Mouse (Mus musculus): ENCODE results near the gene Ccdc116. TPM values are rescaled to one million over a fixed set of nuclear protein-coding genes. Genes with fewer than 3 reads are reported as not detected.

Ccdc116 gene
- polyA plus RNA-seq, 1 experiment = 17.2 TPM

GRCm38 (mm10) chr16:17132089-17132905 lies 14.7 kb downstream of the Ccdc116 start, which contains the start of gene Sdf2l1:
Gene Sdf2l1, minus strand, starts transcription at chr16:17132383.
- WGBS = under 1% methylated on average over 47 of the region's 47 CpGs
- no peaks in the 10 kb centered on the region for H3K27me3 ChIP-seq (ENCODE audit: control insufficient read depth, insufficient read depth, low read length)
- H3K4me3 ChIP-seq (ENCODE audit: low read depth, low read length) = peak within 1 kb of the TSS; percentile 89
- no peak for TF ChIP-seq CTCF (IDR thresholded peaks at IDR 0.05; ENCODE audit: extremely low read depth, insufficient read length, insufficient replicate concordance, low read depth, low read length)
- TF ChIP-seq POLR2A (IDR thresholded peaks at IDR 0.05; ENCODE audit: low read depth, low read length) = peak; percentile 75
- H3K4me1 ChIP-seq (ENCODE audit: control insufficient read depth, insufficient read depth, insufficient read length, low read length) = peaks cover 3% of the 10 kb centered on the region; the same call in 1 of the 2 replicates
- H3K27ac ChIP-seq (ENCODE audit: insufficient read depth, low read depth, low read length) = peak within 1 kb of the TSS; percentile 7; the same call in 1 of the 2 replicates
- H3K36me3 ChIP-seq (ENCODE audit: control insufficient read depth, insufficient read depth, low read length) = no peaks in the 10 kb centered on the region

DNA sequence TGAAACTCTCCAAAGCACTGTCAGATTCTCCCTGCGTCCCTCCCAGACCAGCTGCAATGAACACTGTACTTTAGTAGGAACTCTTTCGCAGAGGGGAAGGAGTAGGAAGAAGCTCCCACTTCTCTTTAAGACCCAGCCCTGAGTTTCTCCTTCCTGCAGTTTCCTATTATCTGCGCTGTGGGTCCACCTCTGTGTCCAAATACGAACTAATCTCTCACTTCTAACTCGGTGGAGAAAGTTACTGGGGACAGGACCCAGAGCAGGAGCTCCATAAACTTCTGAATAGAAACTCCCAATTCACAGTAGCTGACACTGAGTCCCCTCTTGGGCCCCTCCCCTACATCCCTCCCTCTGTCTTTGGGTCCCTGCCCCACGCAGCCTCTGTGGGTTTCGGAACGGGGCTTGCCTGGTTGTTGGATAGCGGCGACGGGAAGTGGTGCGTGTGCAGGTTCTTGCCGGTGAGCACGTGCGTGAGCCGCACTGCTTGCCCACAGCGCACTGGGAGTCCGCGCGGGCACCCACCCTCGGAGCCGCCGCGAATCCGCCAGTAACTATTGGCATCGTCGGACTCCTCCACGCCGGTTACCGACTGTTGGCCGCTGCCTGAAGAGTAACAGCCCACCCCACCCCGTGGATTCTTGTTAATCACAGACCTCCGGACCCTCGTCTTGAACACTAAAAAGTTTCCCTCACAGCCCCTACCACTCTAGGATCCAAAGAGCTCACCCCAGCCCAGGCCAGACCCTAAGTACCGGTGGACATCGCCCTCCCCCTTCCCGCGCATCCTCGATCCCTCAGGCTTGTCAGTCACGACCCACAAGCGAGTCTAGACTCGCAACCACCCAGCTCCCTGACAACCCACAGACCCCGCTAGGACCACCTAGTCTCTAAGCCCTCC lies 15.6 kb downstream of the Ccdc116 start:
- H3K27me3 ChIP-seq (ENCODE audit: control insufficient read depth, insufficient read depth, low read length) = no peaks in the 10 kb centered on the region
- peak overlapping the region; percentile 7; the same call in 1 of the 2 replicates for H3K27ac ChIP-seq (ENCODE audit: insufficient read depth, low read depth, low read length)
- H3K4me3 ChIP-seq (ENCODE audit: low read depth, low read length) = peak overlapping the region; percentile 89
- H3K4me1 ChIP-seq (ENCODE audit: control insufficient read depth, insufficient read depth, insufficient read length, low read length) = peaks cover 3% of the 10 kb centered on the region; the same call in 1 of the 2 replicates
- TF ChIP-seq POLR2A (IDR thresholded peaks at IDR 0.05; ENCODE audit: low read depth, low read length) (no peak), CTCF (IDR thresholded peaks at IDR 0.05; ENCODE audit: extremely low read depth, insufficient read length, insufficient replicate concordance, low read depth, low read length) (peak; percentile 50; the same call in 1 of the 2 replicates)
- WGBS = 5% methylated on average over 43 of the region's 43 CpGs
- H3K36me3 ChIP-seq (ENCODE audit: control insufficient read depth, insufficient read depth, low read length) = no peaks in the 10 kb centered on the region

DNA sequence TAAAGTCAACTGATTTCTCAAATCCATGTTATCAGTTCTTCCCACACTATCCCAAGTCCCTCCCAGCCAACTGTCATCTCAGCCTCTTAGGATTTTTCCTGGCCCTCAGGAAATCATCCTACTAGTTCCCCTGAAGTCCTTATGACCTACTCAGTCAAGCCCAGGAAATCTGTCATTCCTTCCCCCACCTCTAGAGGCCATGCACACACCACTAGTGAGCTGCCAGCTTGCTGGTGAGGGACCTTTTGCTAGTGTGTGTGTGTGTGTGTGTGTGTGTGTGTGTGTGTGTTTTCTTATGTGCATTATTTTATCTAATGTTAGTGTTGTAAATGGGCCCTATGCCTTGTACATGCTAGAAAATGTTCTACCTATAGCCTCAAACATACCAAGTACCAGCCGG lies 19.7 kb downstream of the Ccdc116 start:
- Histone ChIP-seq H3K4me3 (ENCODE audit: low read depth, low read length) (no peak overlapping the region), H3K36me3 (ENCODE audit: control insufficient read depth, insufficient read depth, low read length) (no peaks in the 10 kb centered on the region), H3K27me3 (ENCODE audit: control insufficient read depth, insufficient read depth, low read length) (no peaks in the 10 kb centered on the region), H3K4me1 (ENCODE audit: control insufficient read depth, insufficient read depth, insufficient read length, low read length) (peaks cover 14% of the 10 kb centered on the region), H3K27ac (ENCODE audit: insufficient read depth, low read depth, low read length) (no peak overlapping the region)
- whole genome bisulfite sequencing = 100% methylated on average over 1 of the region's 1 CpGs
- peak; percentile 68; the same call in 1 of the 2 replicates for TF ChIP-seq CTCF (IDR thresholded peaks at IDR 0.05; ENCODE audit: extremely low read depth, insufficient read length, insufficient replicate concordance, low read depth, low read length)
- no peak for TF ChIP-seq POLR2A (IDR thresholded peaks at IDR 0.05; ENCODE audit: low read depth, low read length)

GRCm38 (mm10) chr16:17124871-17125520 lies 22.0 kb downstream of the Ccdc116 start, which contains the start of gene 2610318N02Rik:
Gene 2610318N02Rik, minus strand, starts transcription at chr16:17125167.
- peak within 1 kb of the TSS; percentile 63 for H3K4me3 ChIP-seq (ENCODE audit: low read depth, low read length)
- under 1% methylated on average over 25 of the region's 25 CpGs for WGBS
- H3K27ac ChIP-seq (ENCODE audit: insufficient read depth, low read depth, low read length) = no peak within 1 kb of the TSS
- TF ChIP-seq POLR2A (IDR thresholded peaks at IDR 0.05; ENCODE audit: low read depth, low read length) (no peak), CTCF (IDR thresholded peaks at IDR 0.05; ENCODE audit: extremely low read depth, insufficient read length, insufficient replicate concordance, low read depth, low read length) (no peak)
- H3K36me3 ChIP-seq (ENCODE audit: control insufficient read depth, insufficient read depth, low read length) = no peaks in the 10 kb centered on the region
- H3K4me1 ChIP-seq (ENCODE audit: control insufficient read depth, insufficient read depth, insufficient read length, low read length) = peaks cover 11% of the 10 kb centered on the region
- H3K27me3 ChIP-seq (ENCODE audit: control insufficient read depth, insufficient read depth, low read length) = no peaks in the 10 kb centered on the region

GRCm38 (mm10) chr16:17124119-17124870 lies 22.7 kb downstream of the Ccdc116 start:
- no peak overlapping the region for H3K27ac ChIP-seq (ENCODE audit: insufficient read depth, low read depth, low read length)

DNA sequence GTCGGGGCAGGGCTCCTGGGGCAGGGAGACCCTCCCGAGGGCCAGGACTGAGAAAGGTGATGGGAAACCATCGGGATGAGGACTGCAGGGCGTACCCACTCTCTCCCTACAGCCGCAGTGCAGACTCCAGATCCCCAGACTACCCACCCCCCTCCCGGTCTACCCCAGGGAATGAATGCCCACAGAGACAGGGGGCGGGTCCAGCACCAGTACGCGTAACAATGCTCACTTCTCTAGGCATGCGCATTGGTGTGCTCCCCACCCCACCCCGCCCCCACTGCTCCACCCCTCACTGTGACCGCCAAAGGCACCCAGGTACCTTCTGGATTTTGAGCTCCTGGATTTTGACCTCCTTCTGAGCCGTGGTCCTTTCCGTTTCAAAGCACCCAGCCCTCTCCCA lies 25.5 kb downstream of the Ccdc116 start:
- 90% methylated on average over 14 of the region's 14 CpGs for WGBS
- Histone ChIP-seq H3K4me3 (ENCODE audit: low read depth, low read length) (no peak overlapping the region), H3K27ac (ENCODE audit: insufficient read depth, low read depth, low read length) (no peak overlapping the region), H3K27me3 (ENCODE audit: control insufficient read depth, insufficient read depth, low read length) (no peaks in the 10 kb centered on the region), H3K4me1 (ENCODE audit: control insufficient read depth, insufficient read depth, insufficient read length, low read length) (peaks cover 11% of the 10 kb centered on the region), H3K36me3 (ENCODE audit: control insufficient read depth, insufficient read depth, low read length) (no peaks in the 10 kb centered on the region)
- TF ChIP-seq POLR2A (IDR thresholded peaks at IDR 0.05; ENCODE audit: low read depth, low read length) = no peak
- TF ChIP-seq CTCF (IDR thresholded peaks at IDR 0.05; ENCODE audit: extremely low read depth, insufficient read length, insufficient replicate concordance, low read depth, low read length) = no peak

More at GRCm38 (mm10) chr16:17124119-17124870, 22.7 kb downstream of the Ccdc116 start:
- no peaks in the 10 kb centered on the region for H3K36me3 ChIP-seq (ENCODE audit: control insufficient read depth, insufficient read depth, low read length)
- WGBS = 20% methylated on average over 22 of the region's 22 CpGs
- peak overlapping the region; percentile 63 for H3K4me3 ChIP-seq (ENCODE audit: low read depth, low read length)
- no peaks in the 10 kb centered on the region for H3K27me3 ChIP-seq (ENCODE audit: control insufficient read depth, insufficient read depth, low read length)
- H3K4me1 ChIP-seq (ENCODE audit: control insufficient read depth, insufficient read depth, insufficient read length, low read length) = peaks cover 11% of the 10 kb centered on the region
- TF ChIP-seq CTCF (IDR thresholded peaks at IDR 0.05; ENCODE audit: extremely low read depth, insufficient read length, insufficient replicate concordance, low read depth, low read length) (no peak), POLR2A (IDR thresholded peaks at IDR 0.05; ENCODE audit: low read depth, low read length) (no peak)
